Mouse (Mus musculus) myocyte (in vitro differentiated cells): ENCODE results near the gene Hnrnpll. TPM values are rescaled to one million over a fixed set of nuclear protein-coding genes. Genes with fewer than 3 reads are reported as not detected.
A peak's percentile ranks its signal among the peaks of the same experiment; 100 is the strongest.

Experiments used
- H3K27me3 ChIP-seq: one replicate; pipeline ENCODE4 v1.6.1; 2011; ENCODE audit not compliant: control insufficient read depth, insufficient read depth, insufficient read length
- H3K36me3 ChIP-seq: one replicate; pipeline ENCODE4 v1.6.1; 2011; ENCODE audit not compliant: control insufficient read depth, insufficient read depth
- H3K4me2 ChIP-seq: one replicate; pipeline ENCODE4 v1.6.1; 2011; ENCODE audit warnings: low read depth, control low read depth
- H3K4me3 ChIP-seq: one replicate; pipeline ENCODE4 v1.5.1; 2011; ENCODE audit warnings: mild to moderate bottlenecking, control low read depth, moderate library complexity
- H3K79me2 ChIP-seq: one replicate; pipeline ENCODE4 v1.6.1; 2011; ENCODE audit not compliant: control insufficient read depth, insufficient read depth
- H3ac ChIP-seq: one replicate; pipeline ENCODE4 v1.6.1; 2011; ENCODE audit not compliant: control insufficient read depth, insufficient read length
- CEBPB ChIP-seq: IDR thresholded peaks from 2 replicates; pipeline ENCODE4 v1.6.1; 2011; ENCODE audit warnings: mild to moderate bottlenecking, moderate library complexity; ENCODE audit not compliant: poor library complexity, insufficient read depth, severe bottlenecking
- E2F4 ChIP-seq: IDR thresholded peaks from one replicate; pipeline ENCODE4 v1.6.1; 2011; ENCODE audit warnings: mild to moderate bottlenecking, control low read depth, moderate library complexity; ENCODE audit not compliant: insufficient read depth
- MAX ChIP-seq: IDR thresholded peaks from one replicate; pipeline ENCODE4 v1.6.1; 2011; ENCODE audit warnings: low read depth, mild to moderate bottlenecking, control low read depth
- MYOD1 ChIP-seq, 3 experiments: IDR thresholded peaks; one replicate each; pipeline ENCODE4 v1.6.1; 2011; ENCODE audit warnings: control low read depth in 2 of 3, low read depth in 2 of 3, mild to moderate bottlenecking in 2 of 3, moderate library complexity in 1 of 3; ENCODE audit not compliant: insufficient read length in 2 of 3, control insufficient read depth in 1 of 3
- MYOG ChIP-seq, 3 experiments: IDR thresholded peaks; one replicate each; pipeline ENCODE4 v1.6.1; 2011; ENCODE audit warnings: control low read depth in 2 of 3, low read depth in 2 of 3, mild to moderate bottlenecking in 2 of 3; ENCODE audit not compliant: insufficient read length in 2 of 3, control insufficient read depth in 1 of 3, insufficient read depth in 1 of 3
- POLR2A ChIP-seq: IDR thresholded peaks from one replicate; pipeline ENCODE4 v1.6.1; 2011; ENCODE audit warnings: low read depth, mild to moderate bottlenecking, control low read depth, moderate library complexity; ENCODE audit not compliant: insufficient read length
- POLR2AphosphoS2 ChIP-seq: IDR thresholded peaks from one replicate; pipeline ENCODE4 v1.6.1; 2011; ENCODE audit warnings: low read depth, control low read depth; ENCODE audit not compliant: insufficient read length
- REST ChIP-seq: IDR thresholded peaks from one replicate; pipeline ENCODE4 v1.6.1; 2011; ENCODE audit warnings: mild to moderate bottlenecking, control low read depth, moderate library complexity; ENCODE audit not compliant: insufficient read depth, insufficient read length
- SRF ChIP-seq: IDR thresholded peaks from one replicate; pipeline ENCODE4 v1.6.1; 2011; ENCODE audit warnings: low read depth; ENCODE audit not compliant: control insufficient read depth, insufficient read length
- TCF12 ChIP-seq: IDR thresholded peaks from one replicate; pipeline ENCODE4 v1.6.1; 2011; ENCODE audit warnings: mild to moderate bottlenecking, control low read depth; ENCODE audit not compliant: poor library complexity, insufficient read depth, severe bottlenecking
- TCF3 ChIP-seq: IDR thresholded peaks from one replicate; pipeline ENCODE4 v1.6.1; 2011; ENCODE audit warnings: low read depth, control low read depth; ENCODE audit not compliant: insufficient read length
- USF1 ChIP-seq: IDR thresholded peaks from one replicate; pipeline ENCODE4 v1.6.1; 2011; ENCODE audit warnings: low read depth, mild to moderate bottlenecking, control low read depth, moderate library complexity
- polyA plus RNA-seq: library from polyadenylated mRNA; unstranded; fragments of >200 nt; fragmentation: generic; extraction: Trizol; gene quantifications from one replicate; pipeline ENCODE4 v1.2.1, GENCODE M21; 2012; ENCODE audit warnings: missing spikeins

Hnrnpll gene
- polyA plus RNA-seq, 1 experiment, result 24.0 TPM

GRCm38 (mm10) chr17:80096043-80096719, 34.0 kb upstream of the Hnrnpll start:
- no peak overlapping the region for H3K4me3 ChIP-seq
- TF ChIP-seq REST (no peak), E2F4 (no peak), MAX (no peak), TCF3 (no peak), CEBPB (no peak), USF1 (no peak), MYOG (IDR thresholded peaks at IDR 0.05; ENCODE audit: control insufficient read depth in 1 of 3, insufficient read depth in 1 of 3, insufficient read length in 2 of 3, low read depth in 2 of 3) (no peak), POLR2A (no peak), TCF12 (no peak), MYOD1 (IDR thresholded peaks at IDR 0.05; ENCODE audit: control insufficient read depth in 1 of 3, insufficient read length in 2 of 3, low read depth in 2 of 3) (no peak), POLR2AphosphoS2 (no peak)
- H3ac ChIP-seq, result no peak overlapping the region
- peak overlapping the region; percentile 4 for H3K4me2 ChIP-seq
- H3K27me3 ChIP-seq, result no peaks in the 10 kb centered on the region
- H3K36me3 ChIP-seq, result no peaks in the 10 kb centered on the region
- H3K79me2 ChIP-seq, result no peaks in the 10 kb centered on the region

GRCm38 (mm10) chr17:80095254-80095899, 33.2 kb upstream of the Hnrnpll start:
- H3K4me3 ChIP-seq, result no peak overlapping the region
- H3K79me2 ChIP-seq, result no peaks in the 10 kb centered on the region
- H3ac ChIP-seq, result no peak overlapping the region
- H3K36me3 ChIP-seq, result no peaks in the 10 kb centered on the region
- no peaks in the 10 kb centered on the region for H3K27me3 ChIP-seq
- no peak overlapping the region for H3K4me2 ChIP-seq
- TF ChIP-seq REST (no peak), MAX (no peak), USF1 (no peak)

GRCm38 (mm10) chr17:80091879-80092549, 29.9 kb upstream of the Hnrnpll start:
- Histone ChIP-seq H3K4me3 (no peak overlapping the region), H3K27me3 (no peaks in the 10 kb centered on the region), H3K36me3 (no peaks in the 10 kb centered on the region), H3K4me2 (no peak overlapping the region), H3ac (no peak overlapping the region), H3K79me2 (no peaks in the 10 kb centered on the region)
- TF ChIP-seq SRF (no peak), TCF12 (no peak), USF1 (no peak), TCF3 (no peak), MAX (no peak), MYOG (IDR thresholded peaks at IDR 0.05; ENCODE audit: control insufficient read depth in 1 of 3, insufficient read depth in 1 of 3, insufficient read length in 2 of 3, low read depth in 2 of 3) (no peak), POLR2AphosphoS2 (no peak), REST (no peak), MYOD1 (IDR thresholded peaks at IDR 0.05; ENCODE audit: control insufficient read depth in 1 of 3, insufficient read length in 2 of 3, low read depth in 2 of 3) (no peak), CEBPB (no peak), POLR2A (no peak), E2F4 (no peak)

GRCm38 (mm10) chr17:80090551-80090950, 28.4 kb upstream of the Hnrnpll start:
- Histone ChIP-seq H3K36me3 (no peaks in the 10 kb centered on the region), H3ac (no peak overlapping the region), H3K79me2 (no peaks in the 10 kb centered on the region), H3K4me3 (no peak overlapping the region), H3K4me2 (no peak overlapping the region), H3K27me3 (no peaks in the 10 kb centered on the region)
- TF ChIP-seq MYOG (IDR thresholded peaks at IDR 0.05; ENCODE audit: control insufficient read depth in 1 of 3, insufficient read depth in 1 of 3, insufficient read length in 2 of 3, low read depth in 2 of 3), result no peak
- no peak for TF ChIP-seq TCF12
- TF ChIP-seq SRF, result no peak
- TF ChIP-seq MYOD1 (IDR thresholded peaks at IDR 0.05; ENCODE audit: control insufficient read depth in 1 of 3, insufficient read length in 2 of 3, low read depth in 2 of 3), result no peak

GRCm38 (mm10) chr17:80088168-80088567, 26.0 kb upstream of the Hnrnpll start:
- H3K27me3 ChIP-seq, result no peaks in the 10 kb centered on the region

More at GRCm38 (mm10) chr17:80088168-80088567, 26.0 kb upstream of the Hnrnpll start:
- TF ChIP-seq USF1, result no peak
- peak in 1 of 3 experiments; percentile 29 for TF ChIP-seq MYOD1 (IDR thresholded peaks at IDR 0.05; ENCODE audit: control insufficient read depth in 1 of 3, insufficient read length in 2 of 3, low read depth in 2 of 3)
- no peaks in the 10 kb centered on the region for H3K79me2 ChIP-seq
- H3K36me3 ChIP-seq, result no peaks in the 10 kb centered on the region
- H3K4me2 ChIP-seq, result no peak overlapping the region
- no peak overlapping the region for H3ac ChIP-seq
- H3K4me3 ChIP-seq, result no peak overlapping the region
